Mouse (Mus musculus) c-Kit-negative CD71-positive TER-119-positive erythroid progenitor cells, embryonic 14.5 days (primary cell): Measurements from ENCODE around the gene Lhx8.

Experiments used
- DNase-seq: peaks from one replicate; pipeline ENCODE4 v3.0.0-alpha.2; 2013; ENCODE audit warnings: low read depth, low spot score

The Lhx8 gene

GRCm38 (mm10) chr3:154321921-154322574 lies 8.4 kb downstream of the Lhx8 start:
- DNase-seq: no peak

GRCm38 (mm10) chr3:154317651-154318248 lies 12.7 kb downstream of the Lhx8 start:
- no peak for DNase-seq

GRCm38 (mm10) chr3:154305163-154305884 lies 25.1 kb downstream of the Lhx8 start:
- no peak for DNase-seq

GRCm38 (mm10) chr3:154301102-154301501 lies 29.4 kb downstream of the Lhx8 start:
- no peak for DNase-seq

- DNase-seq: no peak
Measured at GRCm38 (mm10) chr3:154300006-154300405, 30.5 kb downstream of the Lhx8 start.

GRCm38 (mm10) chr3:154298490-154298889 lies 32.0 kb downstream of the Lhx8 start:
- no peak for DNase-seq

GRCm38 (mm10) chr3:154297499-154297898 lies 33.0 kb downstream of the Lhx8 start:
- no peak for DNase-seq

- no peak for DNase-seq
Measured at GRCm38 (mm10) chr3:154294924-154295834, 35.3 kb downstream of the Lhx8 start.

- no peak for DNase-seq
Measured at GRCm38 (mm10) chr3:154293839-154294490, 36.5 kb downstream of the Lhx8 start.

GRCm38 (mm10) chr3:154292126-154292525 lies 38.3 kb downstream of the Lhx8 start:
- no peak for DNase-seq

GRCm38 (mm10) chr3:154290351-154290750 lies 40.1 kb downstream of the Lhx8 start:
- no peak for DNase-seq

- DNase-seq: no peak
Measured at GRCm38 (mm10) chr3:154288429-154289069, 41.9 kb downstream of the Lhx8 start.

GRCm38 (mm10) chr3:154287217-154287616 lies 43.2 kb downstream of the Lhx8 start:
- no peak for DNase-seq

GRCm38 (mm10) chr3:154285351-154285750 lies 45.1 kb downstream of the Lhx8 start:
- DNase-seq: no peak

GRCm38 (mm10) chr3:154284260-154284659 lies 46.2 kb downstream of the Lhx8 start:
- DNase-seq: no peak

GRCm38 (mm10) chr3:154274681-154275080 lies 55.8 kb downstream of the Lhx8 start:
- no peak for DNase-seq

GRCm38 (mm10) chr3:154269757-154270366 lies 60.6 kb downstream of the Lhx8 start:
- DNase-seq: no peak

- DNase-seq: no peak
Measured at GRCm38 (mm10) chr3:154268313-154268712, 62.1 kb downstream of the Lhx8 start.

GRCm38 (mm10) chr3:154257312-154257711 lies 73.1 kb downstream of the Lhx8 start:
- no peak for DNase-seq
